Comparison of ENCODE assay signal across 7 mouse cellular contexts in the genomic region with DNA sequence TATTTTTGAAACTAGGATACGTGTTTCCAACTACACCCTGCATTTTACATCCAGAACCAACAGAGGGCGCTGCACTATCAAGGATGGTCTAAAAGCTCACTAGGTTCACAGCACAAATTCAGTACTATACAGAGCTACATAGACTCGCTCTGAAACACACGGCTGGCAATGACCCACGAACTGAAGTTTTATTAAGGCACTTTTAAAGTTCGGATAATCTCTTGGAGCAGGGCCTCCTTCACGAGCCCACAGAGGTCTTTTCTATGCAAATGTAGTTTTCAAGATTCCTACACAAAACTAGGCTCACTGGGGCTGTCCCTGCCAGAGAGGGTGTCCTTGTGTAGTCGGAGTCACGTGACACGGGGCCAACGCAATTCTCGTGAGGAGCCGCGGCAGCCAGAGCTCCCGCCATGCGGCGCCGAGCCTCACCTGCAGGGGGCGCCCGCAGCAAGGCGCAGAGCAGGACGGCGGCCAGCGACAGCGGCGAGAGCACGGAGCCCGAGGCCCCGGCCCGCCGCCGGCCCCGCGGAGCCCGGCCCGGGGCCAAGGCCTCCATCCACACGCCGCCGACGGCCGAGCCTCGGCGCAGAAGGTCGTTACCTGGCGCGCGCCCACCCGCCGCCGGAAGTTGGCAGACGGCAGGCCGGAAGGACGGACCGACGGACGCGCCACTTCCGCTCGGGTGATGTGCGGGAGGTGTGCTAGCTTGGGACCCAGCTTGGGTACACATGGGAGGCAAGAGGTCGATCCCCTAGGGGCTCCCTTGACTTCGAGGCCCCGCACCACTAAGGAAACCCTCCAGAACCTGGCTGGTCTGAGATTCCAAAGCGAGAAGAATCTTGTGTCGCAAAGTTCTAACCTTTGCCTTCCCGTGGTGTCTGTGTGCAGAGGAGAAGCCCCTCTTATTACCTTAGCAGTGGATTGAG. TPM values are rescaled to one million over a fixed set of nuclear protein-coding genes. Genes with fewer than 3 reads are reported as not detected.
DNase-seq lines count a peak whose midpoint lies in the region; ATAC-seq and TF ChIP-seq lines count a peak whose summit lies in the region.

A gene (plus strand): TSS at position 460 of the 926 bp plus-strand sequence.
A gene (minus strand): TSS at position 774 of the 926 bp plus-strand sequence.

- peak; percentile 99 for ATAC-seq in intestine, embryonic 16.5 days
- ATAC-seq in midbrain, embryonic 11.5 days (ENCODE audit: low FRiP score), result peak; percentile 97

- peak within 1 kb of the TSS; percentile 87 for H3K4me2 ChIP-seq in intestine, embryonic 16.5 days (ENCODE audit: low read depth, low read length)
- peak within 1 kb of the TSS; percentile 71 for H3K4me2 ChIP-seq in midbrain, embryonic 11.5 days

- intact Hi-C loops in left cerebral cortex, postnatal 36 days (cut with DNase I), result loop anchor here (2.0 kb wide), 1 partner anchor 327 kb away; no protein-coding TSS in a partner anchor

- no peaks in the 10 kb centered on the region for H3K4me1 ChIP-seq in intestine, embryonic 16.5 days (ENCODE audit: control insufficient read depth, insufficient read depth, low read length)
- H3K4me1 ChIP-seq in midbrain, embryonic 11.5 days (ENCODE audit: control insufficient read depth, insufficient read depth, low read length), result no peaks in the 10 kb centered on the region
- H3K4me1 ChIP-seq in small intestine, adult 2 months (ENCODE audit: control insufficient read depth, insufficient read depth, insufficient read length, low read length), result 0 out of 2 replicates have a peak, but pooled peaks cover 6% of the 10 kb centered on the region

- no peaks in the 10 kb centered on the region for H3K36me3 ChIP-seq in intestine, embryonic 16.5 days (ENCODE audit: control insufficient read depth, insufficient read depth, low read length)
- H3K36me3 ChIP-seq in midbrain, embryonic 11.5 days (ENCODE audit: control insufficient read depth, insufficient read depth, low read length), result no peaks in the 10 kb centered on the region
- no peaks in the 10 kb centered on the region for H3K36me3 ChIP-seq in small intestine, adult 2 months (ENCODE audit: control insufficient read depth, insufficient read depth, low read length)

- no peak for TF ChIP-seq POLR2A in small intestine, adult 2 months (IDR thresholded peaks at IDR 0.05; ENCODE audit: low read depth, low read length)

- H3K9ac ChIP-seq in intestine, embryonic 16.5 days (ENCODE audit: low read depth, low read length), result peak within 1 kb of the TSS; percentile 77
- H3K9ac ChIP-seq in midbrain, embryonic 11.5 days (ENCODE audit: low read length), result peak within 1 kb of the TSS; percentile 70

- DNase-seq in adrenal gland, adult 2 months, result peak; percentile 90
- peak; percentile 89 for DNase-seq in embryo, embryonic 11.5 days (ENCODE audit: low read depth, low spot score)
- DNase-seq in gastrocnemius, postnatal 4 days (ENCODE audit: low spot score in 2 of 2), result peak; percentile 75 to 92
- DNase-seq in left cerebral cortex, postnatal 36 days (ENCODE audit: low spot score in 2 of 2), result peak; percentile 89 to 91
- DNase-seq in midbrain, embryonic 11.5 days (ENCODE audit: low spot score, missing footprints), result peak; percentile 99

- WGBS in intestine, embryonic 16.5 days, result 2% methylated on average over 57 of the region's 66 CpGs
- WGBS in midbrain, embryonic 11.5 days, result 3% methylated on average over 66 of the region's 66 CpGs
- WGBS in small intestine, adult 2 months, result 6% methylated on average over 66 of the region's 66 CpGs

- H3K9me3 ChIP-seq in intestine, embryonic 16.5 days (ENCODE audit: control insufficient read depth, low read length), result no peaks in the 10 kb centered on the region
- H3K9me3 ChIP-seq in midbrain, embryonic 11.5 days (ENCODE audit: control insufficient read depth, low read length), result no peaks in the 10 kb centered on the region

- peak within 1 kb of the TSS; percentile 62 for H3K27ac ChIP-seq in intestine, embryonic 16.5 days (ENCODE audit: low read length)
- peak within 1 kb of the TSS; percentile 25; the same call in 1 of the 2 replicates for H3K27ac ChIP-seq in midbrain, embryonic 11.5 days (ENCODE audit: low read depth, low read length)
- 0 out of 2 replicates have a peak within 1 kb of the TSS, but pooled peaks have one; percentile 7 for H3K27ac ChIP-seq in small intestine, adult 2 months (ENCODE audit: insufficient read depth, low read depth, low read length)

- peak; percentile 58 for TF ChIP-seq CTCF in small intestine, adult 2 months (IDR thresholded peaks at IDR 0.05; ENCODE audit: extremely low read depth, insufficient read length, insufficient replicate concordance, low read depth, low read length)

- peak within 1 kb of the TSS; percentile 63 for H3K4me3 ChIP-seq in intestine, embryonic 16.5 days (ENCODE audit: low read length)
- H3K4me3 ChIP-seq in midbrain, embryonic 11.5 days (ENCODE audit: low read depth, low read length), result peak within 1 kb of the TSS; percentile 57
- peak within 1 kb of the TSS; percentile 62 for H3K4me3 ChIP-seq in small intestine, adult 2 months (ENCODE audit: low read depth, low read length)

- no peaks in the 10 kb centered on the region for H3K27me3 ChIP-seq in intestine, embryonic 16.5 days (replicated peaks; ENCODE audit: control insufficient read depth, insufficient read depth, low read length)
- H3K27me3 ChIP-seq in midbrain, embryonic 11.5 days (ENCODE audit: control insufficient read depth, insufficient read depth, low read length), result no peaks in the 10 kb centered on the region
- H3K27me3 ChIP-seq in small intestine, adult 2 months (ENCODE audit: control insufficient read depth, insufficient read depth, low read length), result no peaks in the 10 kb centered on the region

RNA-seq across cellular contexts. Expression of the first gene that starts in this region (rescaled TPM):
- under 1 TPM; 0.52 to 0.69 TPM for total RNA-seq in adrenal gland, adult 2 months (2021)
- polyA plus RNA-seq in adrenal gland, adult 2 months (2012; rRNA removed), result 13.4 TPM in 1 of 2 replicates, not detected in the other
- total RNA-seq in gastrocnemius, postnatal 4 days (2021), result 1 to 10 TPM in 1 of 2 experiments, under 1 TPM in 1; 0.83 to 1.4 TPM
- 0.45 and 0.61 TPM in 2 replicates for polyA plus RNA-seq in intestine, embryonic 16.5 days (2015; fragmentation: Nextera tagmentation; extraction: Ambion mirVana)
- total RNA-seq in left cerebral cortex, postnatal 36 days (2021), result 1 to 10 TPM in 1 of 2 experiments, under 1 TPM in 1; 0.59 to 1.2 TPM
- 2.1 and 3.4 TPM in 2 replicates for polyA plus RNA-seq in midbrain, embryonic 11.5 days (2014; fragmentation: Nextera tagmentation; extraction: Ambion mirVana)
- polyA plus RNA-seq in small intestine, adult 2 months (2012; rRNA removed), result not detected in 2 replicates

RNA-seq across cellular contexts. Expression of the second gene that starts in this region (rescaled TPM):
- under 1 TPM; 0.17 to 0.21 TPM for total RNA-seq in adrenal gland, adult 2 months (2021)
- 0.11 and 0.25 TPM in 2 replicates for polyA plus RNA-seq in adrenal gland, adult 2 months (2012; rRNA removed)
- under 1 TPM; 0.29 to 0.47 TPM for total RNA-seq in gastrocnemius, postnatal 4 days (2021)
- polyA plus RNA-seq in intestine, embryonic 16.5 days (2015; fragmentation: Nextera tagmentation; extraction: Ambion mirVana), result 0.34 TPM in 2 replicates
- total RNA-seq in left cerebral cortex, postnatal 36 days (2021), result 1 to 10 TPM; 1.2 TPM
- polyA plus RNA-seq in midbrain, embryonic 11.5 days (2014; fragmentation: Nextera tagmentation; extraction: Ambion mirVana), result 0.56 and 0.63 TPM in 2 replicates
- polyA plus RNA-seq in small intestine, adult 2 months (2012; rRNA removed), result not detected in 2 replicates

Comparison
In these comparisons a context has a peak if more than half of its experiments do, and no peak if none do; other contexts are left out.
1. Peak in every context shown above with its lines: DNase-seq, ATAC-seq, H3K4me3 ChIP-seq and H3K27ac ChIP-seq.
2. Peak in ATAC-seq, H3K4me3 ChIP-seq, H3K27ac ChIP-seq, H3K9ac ChIP-seq and H3K4me2 ChIP-seq in intestine, embryonic 16.5 days; RNA of the genes that start here not detected or under 1 TPM.
3. H3K27ac ChIP-seq: peak in every context shown above with its lines; median percentile 62 in intestine, embryonic 16.5 days; 25 in midbrain, embryonic 11.5 days; 7 in small intestine, adult 2 months.